Mouse (Mus musculus) stomach, embryonic 16.5 days (tissue): ENCODE results near the gene Ptpn13. TPM values are rescaled to one million over a fixed set of nuclear protein-coding genes. Genes with fewer than 3 reads are reported as not detected.
A peak's percentile ranks its signal among the peaks of the same experiment; 100 is the strongest.

Source experiments
- ATAC-seq: fragments of 200-750 bp; cut with Nextera tagmentation; 2 replicates; pipeline ENCODE4 v1.8.0; 2017; ENCODE audit warnings: moderate number of reproducible peaks, moderate TSS enrichment; ENCODE audit not compliant: insufficient read depth, low FRiP score
- H3K27ac ChIP-seq: fragments of 300-500 bp; sonication (generic); 2 replicates; pipeline ENCODE4 v1.5.1; 2014; ENCODE audit warnings: low read length
- H3K27me3 ChIP-seq: fragments of 300-500 bp; sonication (generic); 2 replicates; pipeline ENCODE4 v1.6.1; 2014; ENCODE audit warnings: low read length, control low read depth, mixed read lengths; ENCODE audit not compliant: control insufficient read depth, insufficient read depth
- H3K36me3 ChIP-seq: fragments of 300-500 bp; sonication (generic); 2 replicates; pipeline ENCODE4 v1.6.1; 2014; ENCODE audit warnings: low read length; ENCODE audit not compliant: control insufficient read depth, insufficient read depth
- H3K4me1 ChIP-seq: fragments of 300-500 bp; sonication (generic); 2 replicates; pipeline ENCODE4 v1.6.1; 2014; ENCODE audit warnings: low read length, control low read depth, mixed read lengths; ENCODE audit not compliant: control insufficient read depth, insufficient read depth
- H3K4me2 ChIP-seq: fragments of 300-500 bp; sonication (generic); 2 replicates; pipeline ENCODE4 v1.6.1; 2014; ENCODE audit warnings: low read depth, low read length, mixed read lengths
- H3K4me3 ChIP-seq: fragments of 300-500 bp; sonication (generic); replicated peaks from 2 replicates; pipeline ENCODE4 v1.5.1; 2014; ENCODE audit warnings: mild to moderate bottlenecking, low read length
- H3K9ac ChIP-seq: fragments of 300-500 bp; sonication (generic); 2 replicates; pipeline ENCODE4 v1.6.1; 2014; ENCODE audit warnings: low read length
- H3K9me3 ChIP-seq: fragments of 300-500 bp; sonication (generic); replicated peaks from 2 replicates; pipeline ENCODE4 v1.6.1; 2016; ENCODE audit warnings: low read length, control low read depth; ENCODE audit not compliant: control insufficient read depth
- WGBS: fragments of 180-500 bp; shearing (Covaris S2); extraction: QIAGEN DNeasy Blood & Tissue Kit; methylation state at CpG from one replicate; pipeline ENCODE4 v1.1.7; 2014; 5-methylcytosine and 5-hydroxymethylcytosine counted together
- polyA plus RNA-seq: library from polyadenylated mRNA; unstranded; fragments of >200 nt; fragmentation: Nextera tagmentation; extraction: Ambion mirVana; gene quantifications from 2 replicates; pipeline ENCODE4 v1.2.1, GENCODE M21; 2015

Ptpn13 gene
- polyA plus RNA-seq, 1 experiment from 2014 or later, result 16.8 TPM

DNA sequence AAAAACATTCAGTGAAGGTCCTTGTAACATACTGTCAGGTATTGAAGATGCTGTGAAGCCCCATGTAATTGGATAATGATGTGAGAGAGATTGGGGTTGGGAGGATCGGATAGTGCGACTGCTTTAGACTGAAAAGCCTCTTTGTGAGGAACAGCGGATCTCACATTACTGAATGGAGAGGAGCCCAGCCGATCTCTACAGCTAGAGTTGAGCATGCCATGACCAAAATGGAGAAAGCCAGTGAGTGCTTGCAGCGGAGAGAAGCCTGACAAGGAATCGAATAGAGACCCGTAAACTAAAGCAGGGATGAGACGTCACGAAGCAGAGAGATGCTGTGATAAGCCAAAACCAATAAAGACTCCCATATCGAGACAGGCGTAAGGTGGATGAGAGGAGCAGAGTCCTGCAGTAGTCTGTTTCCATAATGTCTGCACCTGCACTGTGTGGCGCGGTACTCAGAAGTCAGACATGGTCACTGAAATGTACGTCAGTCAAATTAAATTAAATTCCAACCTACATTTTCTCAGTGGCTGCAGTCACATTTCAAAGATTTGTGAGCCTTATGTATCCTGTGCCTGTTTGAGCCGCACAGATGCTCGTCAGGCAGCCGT lies 22.9 kb downstream of the Ptpn13 start:
- H3K36me3 ChIP-seq, result 0 out of 2 replicates have a peak, but pooled peaks cover 2% of the 10 kb centered on the region
- H3K4me2 ChIP-seq, result no peak overlapping the region
- H3K4me1 ChIP-seq, result no peaks in the 10 kb centered on the region
- peaks cover 4% of the 10 kb centered on the region; the same call in 1 of the 2 replicates for H3K9me3 ChIP-seq
- H3K27me3 ChIP-seq, result no peaks in the 10 kb centered on the region
- no peak overlapping the region for H3K9ac ChIP-seq
- H3K27ac ChIP-seq, result no peak overlapping the region
- no peak for ATAC-seq
- WGBS, result 82% methylated on average over 17 of the region's 17 CpGs
- H3K4me3 ChIP-seq, result no peak overlapping the region

DNA sequence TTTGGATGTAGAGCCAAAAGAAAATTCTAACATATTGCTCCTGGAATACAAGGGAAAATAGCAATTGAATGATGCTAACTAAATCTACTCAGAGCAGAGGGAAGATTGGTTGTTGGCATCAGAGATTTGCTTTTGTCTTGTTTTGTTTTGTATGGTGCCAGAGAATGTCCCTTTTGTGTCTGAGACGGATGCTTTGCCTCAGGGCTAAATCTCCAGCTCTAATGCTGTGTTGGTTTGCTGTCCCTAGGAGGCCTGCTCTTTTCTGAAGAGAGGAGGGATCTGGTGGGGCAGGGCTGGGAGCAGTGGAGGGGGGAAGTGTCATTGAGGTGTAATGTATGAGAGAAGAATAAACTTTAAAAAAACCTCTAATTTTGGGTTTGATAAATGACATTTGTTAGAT lies 23.5 kb downstream of the Ptpn13 start:
- Histone ChIP-seq H3K27me3 (no peaks in the 10 kb centered on the region), H3K9ac (no peak overlapping the region), H3K4me1 (no peaks in the 10 kb centered on the region), H3K4me2 (no peak overlapping the region), H3K4me3 (no peak overlapping the region), H3K36me3 (0 out of 2 replicates have a peak, but pooled peaks cover 2% of the 10 kb centered on the region), H3K27ac (no peak overlapping the region), H3K9me3 (peaks cover 4% of the 10 kb centered on the region; the same call in 1 of the 2 replicates)
- ATAC-seq, result no peak
- 42% methylated on average over 1 of the region's 1 CpGs for WGBS

DNA sequence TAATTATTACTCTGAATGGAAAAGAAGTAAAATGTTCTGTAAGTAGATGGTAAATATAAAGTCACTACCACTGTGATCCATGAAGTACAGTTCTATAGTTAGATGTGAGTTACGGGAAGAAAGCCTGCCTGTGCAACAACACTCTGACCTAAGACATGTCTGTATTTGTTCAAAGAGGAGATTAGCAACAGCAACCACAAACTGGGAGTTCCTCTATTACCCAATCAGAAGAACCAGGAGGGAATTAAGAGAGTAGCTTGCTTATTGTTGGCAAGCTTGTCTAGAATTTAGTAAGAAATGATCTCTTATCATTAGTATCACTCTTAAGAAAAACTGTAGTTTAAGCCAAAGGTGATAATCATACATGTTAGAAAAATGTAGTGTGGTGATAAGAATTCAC lies 25.7 kb downstream of the Ptpn13 start:
- Histone ChIP-seq H3K9ac (no peak overlapping the region), H3K4me2 (no peak overlapping the region), H3K4me3 (no peak overlapping the region), H3K4me1 (no peaks in the 10 kb centered on the region), H3K27ac (no peak overlapping the region), H3K36me3 (0 out of 2 replicates have a peak, but pooled peaks cover 2% of the 10 kb centered on the region), H3K27me3 (no peaks in the 10 kb centered on the region), H3K9me3 (peaks cover 4% of the 10 kb centered on the region; the same call in 1 of the 2 replicates)
- no peak for ATAC-seq
- 89% methylated on average over 1 of the region's 1 CpGs for WGBS

DNA sequence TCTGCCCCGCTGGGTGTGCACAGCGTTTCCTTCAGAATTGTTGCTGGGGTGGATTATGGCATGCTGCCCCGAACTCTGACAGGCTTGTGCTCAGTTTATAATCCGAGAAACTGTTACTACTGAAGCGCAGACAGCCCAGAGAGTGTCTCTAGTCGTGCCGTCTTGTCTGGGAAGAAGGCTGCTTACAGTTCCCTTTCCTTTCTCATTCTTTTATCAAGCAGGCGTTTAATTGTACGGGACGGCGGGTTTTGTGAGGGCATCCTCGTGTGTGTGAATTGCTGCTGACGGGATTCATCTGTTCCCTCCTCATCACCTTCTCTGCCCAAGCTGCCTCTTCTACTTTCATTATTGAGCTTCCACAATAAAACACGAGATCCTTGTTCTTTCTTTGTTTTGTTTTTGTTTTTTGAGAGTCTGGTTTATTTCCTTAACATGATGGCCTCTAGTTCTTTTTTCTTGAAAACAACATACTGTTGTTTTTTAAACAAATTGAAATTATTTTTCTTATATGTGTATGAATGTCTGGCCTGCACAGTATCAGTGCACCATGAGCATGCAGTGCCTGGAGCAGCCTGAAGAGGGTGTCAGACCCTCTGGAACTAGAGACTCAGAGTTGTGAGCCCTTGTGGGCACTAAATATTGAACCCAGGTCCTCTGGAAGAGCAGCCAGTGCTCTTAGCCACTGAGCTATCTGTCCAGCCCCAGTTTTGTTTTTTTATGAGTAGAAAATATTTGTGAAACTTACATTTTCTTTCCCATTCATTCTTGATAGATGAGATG lies 28.6 kb downstream of the Ptpn13 start:
- 0 out of 2 replicates have a peak, but pooled peaks cover 2% of the 10 kb centered on the region for H3K36me3 ChIP-seq
- peaks cover 2% of the 10 kb centered on the region; the same call in 1 of the 2 replicates for H3K4me1 ChIP-seq
- H3K27me3 ChIP-seq, result no peaks in the 10 kb centered on the region
- no peak overlapping the region for H3K4me2 ChIP-seq
- no peak overlapping the region for H3K9ac ChIP-seq
- H3K9me3 ChIP-seq, result peaks cover 4% of the 10 kb centered on the region; the same call in 1 of the 2 replicates
- no peak overlapping the region for H3K4me3 ChIP-seq
- ATAC-seq, result no peak
- H3K27ac ChIP-seq, result no peak overlapping the region
- 76% methylated on average over 14 of the region's 14 CpGs for WGBS

DNA sequence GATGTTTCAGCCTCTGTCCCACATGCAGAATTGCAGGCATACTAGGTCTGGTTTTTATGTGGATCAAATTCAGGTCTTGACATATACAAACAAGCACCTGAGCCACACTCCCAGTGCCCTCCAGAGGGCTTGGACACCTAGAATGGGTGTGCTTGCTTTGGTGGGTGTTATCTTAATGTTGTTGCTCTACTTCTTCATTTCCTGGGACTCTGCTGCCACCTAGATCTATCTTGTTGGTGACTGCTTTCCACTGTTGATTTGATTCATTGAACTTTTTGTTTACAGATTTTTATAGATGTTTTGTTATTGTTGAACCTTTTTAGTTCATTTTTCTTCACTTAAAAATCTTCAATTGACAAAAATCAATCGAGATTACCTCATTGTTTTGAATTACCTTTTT lies 31.8 kb downstream of the Ptpn13 start:
- Histone ChIP-seq H3K4me2 (no peak overlapping the region), H3K9ac (no peak overlapping the region), H3K4me3 (no peak overlapping the region), H3K27me3 (no peaks in the 10 kb centered on the region), H3K27ac (no peak overlapping the region), H3K36me3 (0 out of 2 replicates have a peak, but pooled peaks cover 2% of the 10 kb centered on the region), H3K4me1 (peaks cover 8% of the 10 kb centered on the region; the same call in 1 of the 2 replicates), H3K9me3 (no peaks in the 10 kb centered on the region)
- WGBS, result 81% methylated on average over 1 of the region's 1 CpGs
- ATAC-seq, result no peak

DNA sequence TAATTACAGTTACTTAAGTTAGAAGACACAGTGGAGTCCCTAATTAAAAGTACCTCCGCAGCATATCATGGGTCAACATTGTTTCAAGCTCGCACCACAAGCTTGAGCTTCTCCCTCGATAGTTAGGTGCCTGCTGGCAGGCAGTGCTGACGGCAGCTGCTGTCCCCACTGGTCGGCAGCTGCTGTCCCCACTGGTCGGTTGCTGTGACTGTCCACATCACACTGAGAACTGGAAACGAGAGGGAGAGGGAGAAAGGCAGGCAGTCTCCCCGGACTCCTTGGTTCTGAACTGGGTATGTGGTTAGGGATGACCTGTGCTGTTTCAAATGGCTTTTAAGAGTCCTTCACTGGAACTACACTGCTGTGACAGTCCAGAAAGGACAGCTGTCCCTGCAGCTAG lies 33.4 kb downstream of the Ptpn13 start:
- H3K9ac ChIP-seq, result no peak overlapping the region; the same call in 1 of the 2 replicates
- H3K4me1 ChIP-seq, result peaks cover 8% of the 10 kb centered on the region; the same call in 1 of the 2 replicates
- no peaks in the 10 kb centered on the region for H3K27me3 ChIP-seq
- ATAC-seq, result no peak
- H3K27ac ChIP-seq, result peak overlapping the region; percentile 66
- 44% methylated on average over 8 of the region's 8 CpGs for WGBS
- H3K4me2 ChIP-seq, result no peak overlapping the region
- H3K4me3 ChIP-seq, result no peak overlapping the region
- H3K36me3 ChIP-seq, result no peaks in the 10 kb centered on the region
- H3K9me3 ChIP-seq, result no peaks in the 10 kb centered on the region

DNA sequence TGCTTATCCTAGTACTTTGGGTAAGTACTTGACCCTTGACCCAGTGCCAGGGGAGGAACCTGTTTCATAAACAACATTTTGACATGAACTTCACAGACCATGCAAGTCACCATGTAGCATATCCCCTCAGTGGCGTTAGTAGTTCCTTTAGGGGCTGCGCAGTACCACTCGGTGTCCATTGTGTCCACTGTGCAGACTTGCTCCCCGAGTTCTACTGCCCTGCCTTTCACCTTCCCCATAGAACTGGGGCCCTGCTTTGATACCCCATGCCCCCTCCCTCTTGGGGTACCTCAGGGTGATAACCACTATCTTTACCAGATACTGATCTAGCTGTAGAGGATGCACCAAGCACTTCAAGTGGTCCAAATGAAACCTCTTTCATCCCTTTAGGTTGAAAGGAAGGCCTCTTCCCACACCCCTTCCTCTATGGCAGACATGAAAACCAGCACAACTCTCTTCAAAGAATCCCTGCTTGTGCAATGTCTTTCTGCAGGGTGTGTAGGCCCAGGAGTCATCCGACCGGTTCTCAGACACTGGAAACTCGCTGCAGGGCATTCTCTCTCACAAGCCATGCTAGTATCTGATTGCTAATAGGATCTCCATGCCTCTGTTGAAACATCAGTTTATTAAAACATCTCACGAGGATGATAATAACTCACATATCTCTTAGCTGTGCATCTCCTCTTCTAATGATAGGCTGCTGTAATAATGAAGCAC lies 34.1 kb downstream of the Ptpn13 start:
- Histone ChIP-seq H3K36me3 (no peaks in the 10 kb centered on the region), H3K4me1 (peaks cover 8% of the 10 kb centered on the region; the same call in 1 of the 2 replicates), H3K9me3 (no peaks in the 10 kb centered on the region), H3K4me3 (no peak overlapping the region), H3K4me2 (no peak overlapping the region), H3K27me3 (no peaks in the 10 kb centered on the region), H3K27ac (peak overlapping the region; percentile 66), H3K9ac (no peak overlapping the region)
- 71% methylated on average over 8 of the region's 8 CpGs for WGBS
- ATAC-seq, result peak; percentile 40; the same call in 1 of the 2 replicates

DNA sequence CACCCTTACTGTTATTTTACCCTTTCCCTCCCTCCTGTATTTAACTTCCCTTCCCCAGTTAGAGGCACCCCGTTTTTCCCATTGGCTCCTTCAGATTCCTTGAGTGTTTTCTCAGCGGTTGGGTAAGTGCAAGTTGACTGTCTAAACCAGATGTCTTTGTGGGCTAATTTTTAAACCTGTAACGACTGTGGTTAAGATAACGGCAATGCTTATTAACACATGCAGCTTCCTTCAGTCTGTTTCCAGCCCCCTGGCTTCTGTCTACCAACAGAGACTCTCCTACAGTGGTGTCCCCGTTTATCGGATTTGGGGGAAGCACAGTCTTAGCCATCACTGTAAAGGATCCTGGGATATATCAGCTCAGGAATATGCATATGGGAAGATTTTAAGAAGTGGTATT lies 35.9 kb downstream of the Ptpn13 start:
- no peaks in the 10 kb centered on the region for H3K36me3 ChIP-seq
- ATAC-seq, result no peak

More for the DNA sequence above, 35.9 kb downstream of the Ptpn13 start:
- 68% methylated on average over 6 of the region's 6 CpGs for WGBS
- Histone ChIP-seq H3K9ac (no peak overlapping the region), H3K4me2 (no peak overlapping the region), H3K4me3 (no peak overlapping the region), H3K4me1 (peaks cover 8% of the 10 kb centered on the region; the same call in 1 of the 2 replicates), H3K27ac (no peak overlapping the region), H3K9me3 (no peaks in the 10 kb centered on the region), H3K27me3 (no peaks in the 10 kb centered on the region)
